Mouse (Mus musculus): ENCODE results near the gene Ankrd61.
A peak's percentile ranks its signal among the peaks of the same experiment; 100 is the strongest.

Ankrd61 gene

DNA sequence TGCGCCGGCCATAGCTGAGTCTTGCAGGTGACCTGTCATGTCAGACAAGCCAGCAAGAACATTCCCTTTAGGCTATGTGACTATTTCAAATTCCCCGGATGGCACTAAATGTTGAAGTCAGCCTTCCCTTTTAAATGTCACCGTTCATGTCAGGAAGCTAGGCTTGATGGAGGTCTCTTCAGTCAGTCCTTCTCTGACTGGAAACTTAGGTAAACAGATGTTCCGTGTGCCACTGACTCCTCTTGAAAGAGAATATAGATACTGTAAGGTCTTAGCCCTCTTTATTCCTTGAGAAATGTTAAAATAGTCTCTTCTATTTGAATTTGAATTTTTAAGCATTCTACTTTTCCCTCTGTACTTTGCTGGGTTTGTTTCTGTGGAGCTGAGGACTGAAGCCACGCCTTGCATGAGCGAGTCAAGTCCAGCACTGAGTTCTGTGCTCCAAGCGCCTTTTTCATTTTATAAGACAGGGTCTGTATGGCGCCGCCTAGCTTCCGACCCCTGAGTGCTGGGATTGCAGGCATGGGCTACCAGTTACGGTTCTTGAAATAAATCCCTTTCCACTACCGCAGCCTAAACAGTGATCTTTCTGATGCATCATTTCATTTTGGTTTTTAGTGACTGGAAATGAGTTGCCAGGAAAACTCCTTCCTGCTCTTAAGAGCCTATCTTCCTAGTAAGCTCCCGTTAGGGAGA, at the start of gene Ankrd61:
Gene Ankrd61 (minus strand): TSS at position 51 of the 696 bp plus-strand sequence.
- no peak for DNase-seq (ENCODE audit: low read depth, low spot score)

DNA sequence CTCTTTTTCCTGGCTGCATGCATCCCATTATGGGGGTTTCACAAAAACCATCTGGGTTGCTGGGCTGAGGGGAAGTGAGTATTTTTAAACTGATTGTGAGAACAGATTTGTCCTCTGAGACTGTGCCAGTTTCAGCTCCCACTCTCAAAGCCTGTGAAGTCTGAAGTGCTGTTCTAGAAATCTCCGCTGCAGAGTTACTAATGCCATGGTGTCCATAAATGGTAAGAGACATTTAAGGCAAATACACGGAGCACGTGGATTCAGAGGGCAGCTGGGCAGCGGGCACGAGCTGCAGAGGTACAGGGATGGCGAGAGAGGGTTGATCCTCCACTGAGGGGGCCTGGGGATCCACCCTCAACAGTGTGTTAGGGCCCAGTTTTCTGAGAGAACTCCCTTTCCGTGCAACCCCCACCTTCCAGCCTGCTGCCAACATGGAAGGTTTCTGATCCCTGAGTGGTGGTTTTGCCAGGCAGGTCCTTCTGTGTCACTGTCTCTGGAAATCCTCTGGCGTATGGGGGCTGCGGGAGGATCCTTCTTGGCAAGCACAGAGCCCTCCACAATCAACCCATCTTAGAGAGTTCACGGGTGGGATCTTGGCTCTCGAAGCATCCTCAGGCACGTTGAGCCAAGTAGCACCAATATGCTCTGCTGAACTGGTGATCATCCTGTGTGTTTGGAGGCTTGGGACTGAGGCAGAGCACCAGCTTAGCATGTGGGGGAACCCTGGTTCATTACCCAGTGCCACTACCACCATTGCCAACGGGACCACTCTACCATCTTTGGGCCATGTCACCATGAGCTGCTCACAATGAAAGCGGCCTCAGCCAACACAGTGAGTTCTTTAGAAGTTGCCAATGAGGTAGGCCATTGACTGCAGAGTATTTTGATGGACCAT, 46.0 kb upstream of the Ankrd61 start:
- no peak for DNase-seq (ENCODE audit: low read depth, low spot score)

DNA sequence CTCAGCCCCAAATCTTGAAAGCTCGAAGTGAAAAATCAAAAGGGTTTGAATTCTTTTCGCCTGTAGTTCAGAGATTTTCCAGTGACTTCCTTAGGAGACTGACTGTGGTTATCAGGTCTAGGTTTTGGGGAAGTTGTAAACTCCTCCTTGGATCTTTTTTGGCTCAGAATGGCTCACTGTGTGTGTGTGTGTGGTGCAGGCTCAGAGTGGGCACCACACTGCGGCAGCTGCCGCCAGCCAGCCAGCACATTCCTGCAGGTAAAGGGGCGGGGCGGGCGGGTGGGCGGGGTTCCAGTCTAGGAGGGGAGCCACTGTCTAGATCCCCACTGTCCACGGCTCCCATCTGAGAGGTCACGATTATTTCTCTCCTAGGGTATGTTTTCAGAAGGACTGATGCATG, 44.1 kb upstream of the Ankrd61 start:
- DNase-seq (ENCODE audit: low read depth, low spot score): no peak

DNA sequence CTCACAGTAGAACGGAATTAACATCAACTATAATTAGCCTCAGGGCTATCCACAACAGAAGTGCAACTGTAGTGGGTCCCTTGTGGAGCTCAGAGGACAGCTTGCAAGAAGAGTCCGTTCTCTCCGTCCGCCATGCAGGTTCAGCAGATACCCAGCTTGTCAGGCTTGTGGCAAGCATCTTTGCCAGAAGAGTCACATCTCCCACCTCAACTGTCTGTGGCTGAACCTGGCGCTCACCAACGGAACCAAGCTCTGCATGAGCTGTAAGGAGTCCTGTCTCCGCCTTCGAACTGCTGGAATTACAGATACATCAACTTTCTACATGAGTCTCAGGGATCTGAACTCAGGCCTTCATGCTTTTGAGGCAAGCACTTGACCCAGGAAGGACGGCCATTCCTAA, 38.7 kb upstream of the Ankrd61 start:
- DNase-seq (ENCODE audit: low read depth, low spot score): no peak

DNA sequence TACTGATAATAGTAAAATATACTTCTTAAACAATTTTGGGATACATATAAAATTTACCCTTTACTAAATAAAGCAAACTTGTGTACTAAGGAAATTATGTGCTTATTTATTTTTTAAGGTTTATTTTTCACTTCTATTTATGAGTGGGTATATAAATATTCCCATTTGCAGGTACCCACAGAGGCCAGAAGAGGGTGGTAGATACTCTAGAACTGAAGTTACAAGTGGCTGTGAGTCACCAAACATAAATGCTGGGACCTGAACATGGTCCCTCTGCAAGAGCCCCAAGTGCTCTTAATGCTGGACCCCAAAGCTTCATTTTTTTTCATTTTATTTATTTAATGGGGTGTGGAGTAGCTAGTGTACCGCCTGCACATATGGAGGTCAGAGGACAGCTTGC, 36.4 kb upstream of the Ankrd61 start:
- DNase-seq (ENCODE audit: low read depth, low spot score): no peak

DNA sequence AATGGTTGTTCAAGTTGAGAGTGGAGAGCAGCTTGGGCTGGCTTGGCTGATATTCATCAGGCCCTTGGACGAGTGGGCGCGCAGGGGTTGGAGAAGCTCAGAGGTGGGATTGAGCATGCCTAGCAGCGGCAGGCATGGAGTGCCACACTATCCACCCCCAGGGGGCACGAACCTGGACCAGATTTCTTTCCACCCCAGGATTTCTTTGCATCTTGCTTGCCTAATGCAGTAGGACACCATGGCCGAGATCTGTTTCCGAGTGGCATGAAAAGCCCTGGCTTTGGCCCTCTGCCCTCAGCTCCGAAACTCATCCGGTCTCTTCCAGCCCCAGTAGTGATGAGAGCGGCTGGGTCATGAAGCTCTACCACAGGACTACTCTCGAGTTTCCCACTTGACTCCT, 35.9 kb upstream of the Ankrd61 start:
- no peak for DNase-seq (ENCODE audit: low read depth, low spot score)

DNA sequence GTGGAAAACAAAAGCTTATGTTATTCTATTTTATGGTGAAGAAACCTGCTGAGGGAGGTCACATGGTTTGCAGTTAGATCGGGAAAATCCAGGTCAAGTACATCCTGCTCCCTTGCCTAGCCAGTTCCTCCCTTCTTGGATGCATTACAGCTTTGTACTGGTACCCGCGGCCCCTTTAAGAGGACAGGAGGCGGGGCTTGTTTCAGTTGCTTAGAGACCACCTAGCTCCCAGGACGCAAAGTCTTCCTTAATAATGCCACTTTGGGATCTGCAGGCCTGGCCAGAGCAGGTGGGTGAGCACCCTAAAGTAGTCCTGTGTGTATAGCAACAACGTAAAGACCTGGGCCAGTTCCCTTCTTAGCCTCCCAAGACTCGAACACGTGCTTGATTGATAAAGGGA, 35.3 kb upstream of the Ankrd61 start, which contains the start of gene Rsph10b:
Gene Rsph10b (plus strand): TSS at position 205 of the 400 bp plus-strand sequence.
- no peak for DNase-seq (ENCODE audit: low read depth, low spot score)

DNA sequence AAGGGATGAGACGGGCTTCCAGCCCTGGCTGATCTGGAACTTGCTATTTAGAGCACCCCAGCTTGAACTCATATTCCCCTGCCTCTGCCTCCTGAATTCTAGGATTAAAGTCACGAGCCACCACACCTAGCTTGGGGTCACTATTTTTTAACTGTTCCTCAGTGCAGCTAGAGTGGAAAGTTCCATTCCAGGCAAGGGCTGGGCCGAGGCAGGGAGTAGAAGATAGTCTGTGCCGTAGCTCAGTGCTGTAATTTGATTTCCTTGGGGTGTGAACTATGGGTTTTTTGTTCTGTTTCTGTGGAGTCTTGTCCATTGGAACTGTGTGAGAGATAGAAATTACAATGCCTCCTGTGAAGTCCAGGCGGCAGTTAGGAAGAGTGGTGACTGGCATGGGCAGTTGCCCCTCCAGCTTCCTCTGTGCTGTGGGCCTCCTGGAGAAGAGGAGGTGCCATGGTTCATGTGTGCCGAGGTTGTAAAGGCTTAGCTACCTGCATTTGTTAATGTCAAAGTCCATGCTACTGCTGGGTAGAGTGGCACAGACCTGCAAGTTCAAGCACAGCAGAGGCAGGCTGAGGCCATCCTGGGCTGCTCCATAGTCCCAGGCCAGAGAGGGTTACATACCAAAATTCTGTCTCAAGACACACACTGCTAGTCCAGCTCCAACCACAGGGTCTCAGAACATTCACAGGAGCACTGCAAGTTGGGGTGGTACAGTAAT, 34.5 kb upstream of the Ankrd61 start:
- no peak for DNase-seq (ENCODE audit: low read depth, low spot score)

DNA sequence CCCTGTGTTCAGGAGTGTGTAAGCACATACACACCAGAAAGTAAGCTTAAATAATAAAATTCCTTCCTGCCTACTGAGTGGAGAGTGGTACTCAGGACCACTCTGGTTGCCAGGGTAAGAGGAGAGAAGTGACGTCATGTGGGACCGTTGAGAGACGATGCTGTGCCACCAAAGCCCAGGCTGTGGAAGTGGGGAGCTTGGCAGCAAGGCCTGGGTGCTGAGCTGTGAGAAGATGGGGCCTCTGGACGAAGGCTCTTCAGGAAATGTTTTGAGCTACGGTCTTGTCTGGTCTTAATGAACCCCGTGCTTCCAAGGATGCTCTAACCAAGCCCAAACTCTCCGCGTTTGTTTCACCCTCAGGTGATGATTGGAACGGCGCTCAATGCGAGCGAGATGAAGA, 33.2 kb upstream of the Ankrd61 start:
- DNase-seq (ENCODE audit: low read depth, low spot score): no peak

DNA sequence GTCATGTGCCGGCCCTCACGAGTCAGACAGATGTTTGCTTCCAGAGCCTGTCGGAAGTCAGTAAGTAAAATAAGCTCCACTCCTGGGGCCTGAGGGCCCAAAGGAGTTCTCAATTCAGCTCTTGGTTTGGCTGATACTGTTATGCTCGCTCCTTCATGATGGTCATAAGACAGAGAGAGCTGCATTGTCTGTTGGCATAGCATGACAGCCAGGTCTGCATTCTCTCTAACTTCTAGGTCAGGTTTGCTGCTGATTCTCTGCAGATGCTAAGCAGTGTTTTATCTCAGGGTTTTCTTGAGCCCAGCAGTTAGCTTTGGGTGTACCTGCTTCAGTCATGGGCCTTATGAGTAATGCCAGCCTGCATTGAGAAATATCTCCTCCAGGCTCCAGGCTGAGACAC, 31.8 kb upstream of the Ankrd61 start:
- no peak for DNase-seq (ENCODE audit: low read depth, low spot score)

DNA sequence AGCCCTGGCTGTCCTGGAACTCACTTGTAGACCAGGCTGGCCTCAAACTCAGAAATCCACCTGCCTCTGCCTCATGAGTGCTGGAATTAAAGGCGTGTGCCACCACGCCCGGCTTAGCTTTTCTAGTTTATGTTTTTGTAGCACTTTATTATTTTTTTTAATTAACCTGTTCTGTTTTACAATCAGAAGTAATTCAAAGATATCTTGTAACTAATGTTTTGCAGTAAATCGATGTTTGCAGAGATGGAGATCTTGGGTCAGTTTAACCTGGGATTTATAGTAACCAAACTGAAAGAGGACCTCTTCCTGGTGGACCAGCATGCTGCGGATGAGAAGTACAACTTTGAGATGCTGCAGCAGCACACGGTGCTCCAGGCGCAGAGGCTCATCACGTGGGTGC, 30.4 kb upstream of the Ankrd61 start, which contains the start of gene Gm42421:
Gene Gm42421 (plus strand): TSS at position 301 of the 400 bp plus-strand sequence.
- no peak for DNase-seq (ENCODE audit: low read depth, low spot score)

DNA sequence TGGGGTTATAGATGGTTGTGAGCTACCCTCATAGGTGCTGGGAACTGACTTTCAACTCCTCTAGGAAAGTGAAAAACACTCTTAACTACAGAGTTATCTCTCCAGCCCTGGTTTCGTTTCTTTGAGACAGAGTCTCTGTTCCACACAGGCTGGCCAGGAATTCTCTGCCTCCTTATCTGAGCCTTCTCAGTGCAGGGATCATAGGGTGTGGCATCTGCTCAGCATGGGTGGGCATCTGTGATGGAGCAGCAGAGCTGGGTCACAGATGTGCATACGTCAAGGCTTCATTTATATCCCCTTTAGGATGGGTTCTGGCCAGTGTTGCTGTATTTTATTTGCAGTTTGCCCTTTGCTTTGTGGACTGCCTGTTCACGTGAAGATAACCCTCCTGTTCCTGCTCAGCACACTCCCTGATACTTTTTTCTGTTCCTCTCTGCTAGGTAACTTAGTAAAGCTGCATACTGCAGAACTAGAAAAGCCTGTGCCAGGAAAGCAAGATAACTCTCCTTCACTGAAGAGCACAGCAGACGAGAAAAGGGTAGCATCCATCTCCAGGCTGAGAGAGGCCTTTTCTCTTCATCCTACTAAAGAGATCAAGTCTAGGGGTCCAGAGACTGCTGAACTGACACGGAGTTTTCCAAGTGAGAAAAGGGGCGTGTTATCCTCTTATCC, 27.4 kb upstream of the Ankrd61 start:
- no peak for DNase-seq (ENCODE audit: low read depth, low spot score)

DNA sequence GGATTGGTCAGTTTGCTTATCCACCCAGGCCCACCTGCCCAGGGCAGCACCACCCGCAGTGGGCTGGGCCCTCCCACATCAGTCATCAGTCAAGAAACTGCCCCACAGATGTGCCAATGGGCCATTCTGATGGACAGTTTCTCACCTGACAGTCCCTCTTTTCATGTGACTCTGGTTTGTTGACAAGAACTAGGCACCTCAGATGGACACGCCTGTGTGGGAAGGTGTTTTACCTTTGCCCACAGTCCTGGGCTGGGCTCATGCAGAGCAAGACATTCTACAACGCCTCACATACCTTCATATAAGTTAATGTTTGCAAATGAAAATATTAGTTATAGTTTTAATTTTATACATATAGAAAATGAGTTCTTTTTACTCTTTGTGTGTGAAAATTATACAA, 20.6 kb upstream of the Ankrd61 start:
- no peak for DNase-seq (ENCODE audit: low read depth, low spot score)

DNA sequence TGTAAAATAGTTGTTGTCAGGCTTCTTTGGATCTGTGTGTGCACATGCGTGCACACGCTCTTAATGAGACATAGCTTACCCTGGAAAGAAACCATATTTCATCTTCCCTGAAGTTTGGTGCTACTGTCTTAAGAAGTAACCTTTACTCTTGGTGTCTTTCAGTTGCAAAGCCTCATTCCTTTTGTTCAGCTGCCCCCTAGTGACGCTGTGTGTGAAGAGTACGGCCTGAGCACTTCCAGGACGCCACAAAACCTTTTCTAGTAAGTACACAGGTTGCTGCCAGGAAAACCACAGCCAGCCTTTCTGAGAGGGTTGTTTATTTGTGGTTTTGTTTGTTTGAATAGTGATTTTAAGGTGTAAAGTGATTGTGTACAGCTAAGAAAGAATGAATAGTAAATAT, 19.9 kb upstream of the Ankrd61 start:
- peak; percentile 50 for DNase-seq (ENCODE audit: low read depth, low spot score)

DNA sequence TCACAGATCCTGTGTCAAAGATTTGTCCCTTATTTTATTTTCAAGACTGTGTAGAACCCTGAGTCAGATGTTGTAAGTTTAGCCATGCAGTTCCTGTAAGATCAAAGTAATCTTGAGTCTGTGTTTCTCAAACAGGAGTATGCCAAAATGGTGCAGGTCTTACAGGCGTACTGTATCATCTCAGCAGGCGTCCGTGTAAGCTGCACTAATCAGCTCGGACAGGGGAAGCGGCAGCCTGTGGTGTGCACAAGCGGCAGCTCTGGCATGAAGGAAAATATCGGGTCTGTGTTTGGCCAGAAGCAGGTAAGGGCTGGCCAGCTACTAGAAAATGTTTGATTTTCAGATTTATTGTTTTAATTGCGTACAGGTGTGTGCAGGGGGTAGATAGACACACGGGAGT, 18.7 kb upstream of the Ankrd61 start:
- no peak for DNase-seq (ENCODE audit: low read depth, low spot score)

DNA sequence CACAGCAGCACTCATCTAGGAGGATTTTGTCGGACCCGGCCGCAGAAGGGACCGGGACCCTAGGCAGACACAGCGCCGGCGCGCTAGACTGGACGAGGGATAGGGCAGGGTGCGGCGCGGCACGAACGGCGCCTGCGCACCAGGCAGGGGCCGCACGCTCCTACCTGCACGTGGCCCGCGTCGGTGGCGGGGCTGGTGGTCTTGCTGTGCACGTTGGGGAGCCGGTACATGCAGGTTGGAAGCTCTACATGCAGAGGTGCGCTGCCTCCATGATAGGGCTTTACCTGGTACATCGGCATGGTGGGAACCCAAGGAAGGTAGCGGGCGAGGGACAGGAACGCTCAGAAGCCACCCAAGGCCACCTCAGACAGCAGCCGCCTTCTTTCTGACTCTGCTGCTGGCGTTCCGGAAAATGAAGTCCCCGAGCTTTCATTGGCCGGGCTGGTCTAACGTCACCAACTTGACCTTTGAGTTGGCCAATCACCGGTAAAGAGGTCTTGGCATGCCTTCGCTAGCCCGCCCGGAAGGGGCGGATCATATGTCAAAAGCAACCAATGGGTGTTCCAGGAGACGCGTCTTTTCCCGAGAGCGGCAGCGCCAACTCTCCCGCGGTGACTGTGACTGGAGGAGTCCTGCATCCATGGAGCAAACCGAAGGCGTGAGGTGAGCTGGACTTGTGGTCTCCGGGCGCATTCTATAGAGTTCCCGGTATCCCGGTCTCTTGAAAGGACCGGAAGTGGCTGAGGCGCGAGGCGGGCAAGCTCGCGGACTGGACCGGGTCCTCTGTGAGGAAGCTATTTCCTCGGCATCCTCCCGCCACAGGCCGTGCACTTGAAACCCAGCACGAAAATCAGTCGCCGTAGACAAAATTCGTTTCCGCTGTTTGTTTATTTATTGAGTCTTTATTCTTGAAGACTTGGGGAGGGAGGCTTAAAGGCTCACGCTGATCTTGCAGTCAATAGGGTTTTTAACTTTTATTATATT, 12.2 kb upstream of the Ankrd61 start, which contains the start of the genes Aimp2 and Pms2:
Gene Aimp2 (minus strand): TSS at position 431 of the 984 bp plus-strand sequence.
Gene Pms2 (plus strand): TSS at position 548 of the 984 bp plus-strand sequence.
- DNase-seq (ENCODE audit: low read depth, low spot score): peak; percentile 97

DNA sequence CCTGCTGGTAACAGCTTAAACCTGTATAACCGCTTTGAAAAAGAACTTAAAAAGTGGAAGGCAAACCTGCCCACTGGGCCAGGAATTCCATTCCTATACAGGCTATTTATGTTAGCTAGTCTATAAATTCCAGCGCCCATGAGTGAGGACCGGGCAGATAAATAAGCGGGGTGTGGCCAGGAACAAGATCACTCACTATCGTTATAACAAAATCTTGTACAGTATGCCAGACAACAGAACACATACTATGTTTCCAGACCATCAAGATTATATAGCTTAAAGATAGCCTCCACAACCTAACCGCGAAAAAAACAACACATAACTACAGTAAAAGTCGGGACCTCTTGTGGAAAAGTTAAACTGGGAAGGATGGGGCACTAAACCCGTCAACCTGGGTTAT, 11.4 kb upstream of the Ankrd61 start:
- DNase-seq (ENCODE audit: low read depth, low spot score): no peak

DNA sequence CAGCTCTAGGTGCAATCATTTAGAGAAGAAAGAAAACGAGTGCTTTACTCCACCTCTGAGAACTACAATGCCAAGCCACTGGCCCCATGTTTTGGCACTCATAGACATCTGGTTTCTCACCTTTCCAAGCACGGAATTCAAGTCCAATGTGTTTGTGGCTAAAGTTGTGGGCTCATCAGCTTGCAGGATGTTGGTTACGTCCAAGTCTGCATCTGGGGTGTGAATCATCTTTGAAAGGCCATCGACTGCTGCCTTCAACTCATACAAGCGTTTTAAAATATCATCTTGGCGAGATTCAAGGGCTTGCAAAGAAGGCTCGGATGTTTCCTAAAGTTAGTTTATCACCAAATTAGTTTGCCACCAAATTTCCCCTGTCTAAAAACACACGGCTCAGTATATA, 8.9 kb upstream of the Ankrd61 start:
- peak; percentile 58 for DNase-seq (ENCODE audit: low read depth, low spot score)

DNA sequence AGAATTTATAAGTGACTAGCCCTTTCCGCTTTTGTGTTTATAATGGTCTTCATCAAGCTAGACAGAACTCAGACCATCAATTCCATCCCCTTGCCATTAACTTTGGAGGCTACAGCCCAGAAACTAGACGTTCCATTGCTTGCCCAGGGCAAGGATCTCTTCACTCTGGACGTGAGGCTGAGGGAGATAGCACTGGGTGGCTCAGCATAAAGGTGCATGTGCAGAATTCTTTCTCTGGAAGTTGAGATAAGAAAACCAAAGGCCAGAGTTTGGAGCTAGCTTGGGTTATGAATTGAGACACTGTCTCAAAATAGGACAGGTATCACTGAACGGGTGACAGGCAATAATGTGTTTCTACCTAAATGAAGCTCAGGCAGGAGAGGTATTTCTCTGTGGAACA, 6.3 kb upstream of the Ankrd61 start:
- DNase-seq (ENCODE audit: low read depth, low spot score): no peak

DNA sequence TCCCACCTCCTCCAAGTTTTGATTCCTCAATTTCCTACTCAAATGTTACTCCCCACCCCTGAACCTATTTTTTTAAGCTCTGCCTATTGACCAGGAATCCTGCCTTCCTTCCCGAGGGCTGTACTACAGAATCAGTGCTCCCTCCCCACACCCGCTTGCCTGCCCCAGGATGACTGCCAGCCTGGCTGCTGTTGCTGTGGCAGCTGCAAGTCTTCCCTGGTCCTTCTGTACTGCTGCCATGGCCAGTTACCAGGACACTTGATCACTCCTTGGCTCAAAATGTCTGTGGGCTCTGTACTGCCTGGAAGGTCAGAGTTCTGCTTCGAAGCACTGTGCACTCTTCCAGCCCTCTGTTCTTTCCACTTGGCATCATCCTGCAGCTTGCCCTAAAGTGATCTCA, 4.6 kb upstream of the Ankrd61 start:
- DNase-seq (ENCODE audit: low read depth, low spot score): peak; percentile 94

Data from skeletal muscle tissue, adult 2 months (tissue).